Mouse (Mus musculus) kidney, embryonic 16.5 days (tissue): ENCODE results near the gene Birc5. TPM values are rescaled to one million over a fixed set of nuclear protein-coding genes. Genes with fewer than 3 reads are reported as not detected.

Source experiments
- ATAC-seq: fragments of 200-750 bp; cut with Nextera tagmentation; 2 replicates; pipeline ENCODE4 v1.8.0; 2017; ENCODE audit warnings: moderate TSS enrichment; ENCODE audit not compliant: low FRiP score, low TSS enrichment
- H3K27ac ChIP-seq: fragments of 300-500 bp; sonication (generic); 2 replicates; pipeline ENCODE4 v1.5.1; 2014; ENCODE audit warnings: low read length
- H3K27me3 ChIP-seq: fragments of 300-500 bp; sonication (generic); 2 replicates; pipeline ENCODE4 v1.6.1; 2014; ENCODE audit warnings: low read length, control low read depth, mixed read lengths; ENCODE audit not compliant: insufficient read depth
- H3K36me3 ChIP-seq: fragments of 300-500 bp; sonication (generic); 2 replicates; pipeline ENCODE4 v1.6.1; 2014; ENCODE audit warnings: low read length, control low read depth, mixed read lengths; ENCODE audit not compliant: insufficient read depth
- H3K4me1 ChIP-seq: fragments of 300-500 bp; sonication (generic); 2 replicates; pipeline ENCODE4 v1.6.1; 2014; ENCODE audit warnings: low read length, control low read depth, mixed read lengths; ENCODE audit not compliant: insufficient read depth
- H3K4me2 ChIP-seq: fragments of 300-500 bp; sonication (generic); replicated peaks from 2 replicates; pipeline ENCODE4 v1.6.1; 2014; ENCODE audit warnings: low read depth, low read length
- H3K4me3 ChIP-seq: fragments of 300-500 bp; sonication (generic); 2 replicates; pipeline ENCODE4 v1.5.1; 2014; ENCODE audit warnings: mild to moderate bottlenecking, low read length
- H3K9ac ChIP-seq: fragments of 300-500 bp; sonication (generic); replicated peaks from 2 replicates; pipeline ENCODE4 v1.6.1; 2014; ENCODE audit warnings: low read length
- H3K9me3 ChIP-seq: fragments of 300-500 bp; sonication (generic); 2 replicates; pipeline ENCODE4 v1.6.1; 2016; ENCODE audit warnings: low read length, control low read depth
- WGBS: fragments of 180-500 bp; shearing (Covaris S2); extraction: QIAGEN DNeasy Blood & Tissue Kit; methylation state at CpG from one replicate; pipeline ENCODE4 v1.1.7; 2014; 5-methylcytosine and 5-hydroxymethylcytosine counted together
- polyA plus RNA-seq: library from polyadenylated mRNA; unstranded; fragments of >200 nt; fragmentation: Nextera tagmentation; extraction: Ambion mirVana; gene quantifications from 2 replicates; pipeline ENCODE4 v1.2.1, GENCODE M21; 2015

Birc5 gene
- polyA plus RNA-seq, 1 experiment from 2014 or later: 284 TPM

- Histone ChIP-seq H3K4me2 (peak overlapping the region; percentile 90), H3K9ac (peak overlapping the region; percentile 89), H3K4me3 (peak overlapping the region; percentile 69), H3K9me3 (no peaks in the 10 kb centered on the region), H3K27ac (peak overlapping the region; percentile 97), H3K27me3 (no peaks in the 10 kb centered on the region), H3K36me3 (peaks cover 16% of the 10 kb centered on the region), H3K4me1 (peaks cover 34% of the 10 kb centered on the region)
- ATAC-seq: peak; percentile 80
- WGBS: 5% methylated on average over 19 of the region's 19 CpGs
These were observed 623 bp upstream of the Birc5 start for GRCm38 (mm10) chr11:117848271-117848984.

- Histone ChIP-seq H3K9ac (no peak overlapping the region), H3K4me3 (no peak overlapping the region), H3K27ac (no peak overlapping the region), H3K36me3 (peaks cover 51% of the 10 kb centered on the region), H3K4me2 (no peak overlapping the region), H3K4me1 (peaks cover 23% of the 10 kb centered on the region), H3K27me3 (no peaks in the 10 kb centered on the region), H3K9me3 (no peaks in the 10 kb centered on the region)
- 82% methylated on average over 3 of the region's 3 CpGs for WGBS
- ATAC-seq: no peak
These were observed 3.8 kb downstream of the Birc5 start for GRCm38 (mm10) chr11:117852875-117853274.

GRCm38 (mm10) chr11:117854241-117854640 is 5.2 kb downstream of the Birc5 start:
- no peaks in the 10 kb centered on the region for H3K9me3 ChIP-seq
- ATAC-seq: no peak

GRCm38 (mm10) chr11:117855360-117855759 is 6.3 kb downstream of the Birc5 start:
- Histone ChIP-seq H3K9ac (no peak overlapping the region), H3K27me3 (peaks cover 10% of the 10 kb centered on the region), H3K9me3 (no peaks in the 10 kb centered on the region), H3K36me3 (peaks cover 51% of the 10 kb centered on the region), H3K4me2 (no peak overlapping the region), H3K4me1 (peaks cover 15% of the 10 kb centered on the region), H3K4me3 (no peak overlapping the region), H3K27ac (no peak overlapping the region)
- WGBS: 85% methylated on average over 5 of the region's 5 CpGs
- ATAC-seq: no peak

More at GRCm38 (mm10) chr11:117854241-117854640, 5.2 kb downstream of the Birc5 start:
- Histone ChIP-seq H3K4me2 (no peak overlapping the region), H3K36me3 (peaks cover 51% of the 10 kb centered on the region), H3K27me3 (peaks cover under 1% of the 10 kb centered on the region; the same call in 1 of the 2 replicates), H3K9ac (no peak overlapping the region), H3K4me1 (peaks cover 17% of the 10 kb centered on the region), H3K27ac (no peak overlapping the region), H3K4me3 (no peak overlapping the region)
- 95% methylated on average over 9 of the region's 9 CpGs for WGBS

- no peak overlapping the region for H3K4me3 ChIP-seq
- H3K36me3 ChIP-seq: peaks cover 51% of the 10 kb centered on the region
- ATAC-seq: no peak
- no peaks in the 10 kb centered on the region for H3K9me3 ChIP-seq
- no peak overlapping the region for H3K4me2 ChIP-seq
- no peak overlapping the region for H3K9ac ChIP-seq
- peaks cover 14% of the 10 kb centered on the region for H3K4me1 ChIP-seq
- H3K27ac ChIP-seq: no peak overlapping the region
- WGBS: 25% methylated on average over 1 of the region's 1 CpGs
- H3K27me3 ChIP-seq: peaks cover 13% of the 10 kb centered on the region
These were observed 6.9 kb downstream of the Birc5 start for GRCm38 (mm10) chr11:117855975-117856374.

- WGBS: 90% methylated on average over 10 of the region's 10 CpGs
- H3K4me3 ChIP-seq: no peak overlapping the region
- H3K27ac ChIP-seq: no peak overlapping the region
- H3K9me3 ChIP-seq: no peaks in the 10 kb centered on the region
- no peak overlapping the region for H3K4me2 ChIP-seq
- H3K4me1 ChIP-seq: peaks cover 11% of the 10 kb centered on the region
- no peak overlapping the region for H3K9ac ChIP-seq
- no peak for ATAC-seq
- H3K27me3 ChIP-seq: peaks cover 18% of the 10 kb centered on the region
- peaks cover 44% of the 10 kb centered on the region for H3K36me3 ChIP-seq
These were observed 8.4 kb downstream of the Birc5 start for GRCm38 (mm10) chr11:117857462-117857861.

GRCm38 (mm10) chr11:117858392-117858791 is 9.3 kb downstream of the Birc5 start:
- peaks cover 11% of the 10 kb centered on the region for H3K4me1 ChIP-seq
- WGBS: 42% methylated on average over 3 of the region's 3 CpGs
- H3K4me3 ChIP-seq: no peak overlapping the region
- no peak for ATAC-seq
- H3K9ac ChIP-seq: no peak overlapping the region
- peaks cover 18% of the 10 kb centered on the region for H3K27me3 ChIP-seq
- peaks cover 35% of the 10 kb centered on the region for H3K36me3 ChIP-seq
- H3K27ac ChIP-seq: no peak overlapping the region
- H3K4me2 ChIP-seq: no peak overlapping the region
- H3K9me3 ChIP-seq: no peaks in the 10 kb centered on the region

GRCm38 (mm10) chr11:117860601-117861000 is 11.6 kb downstream of the Birc5 start, which contains the start of gene Tmem235:
Gene Tmem235 (plus strand): TSS chr11:117860752.
- Histone ChIP-seq H3K4me2 (peak within 1 kb of the TSS; percentile 40), H3K27me3 (peaks cover 18% of the 10 kb centered on the region), H3K4me3 (peak within 1 kb of the TSS; percentile 16; the same call in 1 of the 2 replicates), H3K27ac (no peak within 1 kb of the TSS), H3K36me3 (peaks cover 19% of the 10 kb centered on the region), H3K9ac (no peak within 1 kb of the TSS; the same call in 1 of the 2 replicates), H3K9me3 (no peaks in the 10 kb centered on the region), H3K4me1 (peaks cover 20% of the 10 kb centered on the region)
- 1% methylated on average over 23 of the region's 23 CpGs for whole genome bisulfite sequencing
- no peak; the same call in 1 of the 2 replicates for ATAC-seq

- peaks cover 29% of the 10 kb centered on the region for H3K4me1 ChIP-seq
- H3K36me3 ChIP-seq: no peaks in the 10 kb centered on the region
- H3K9me3 ChIP-seq: no peaks in the 10 kb centered on the region
- 38% methylated on average over 11 of the region's 11 CpGs for WGBS
- H3K9ac ChIP-seq: no peak overlapping the region
- peaks cover 18% of the 10 kb centered on the region for H3K27me3 ChIP-seq
- no peak overlapping the region for H3K4me3 ChIP-seq
- H3K4me2 ChIP-seq: no peak overlapping the region
- H3K27ac ChIP-seq: no peak overlapping the region
- ATAC-seq: no peak
These were observed 14.3 kb downstream of the Birc5 start for GRCm38 (mm10) chr11:117863174-117863856.

GRCm38 (mm10) chr11:117864805-117865204 is 15.8 kb downstream of the Birc5 start:
- Histone ChIP-seq H3K27ac (no peak overlapping the region), H3K36me3 (no peaks in the 10 kb centered on the region), H3K9me3 (no peaks in the 10 kb centered on the region), H3K4me3 (no peak overlapping the region), H3K4me1 (peaks cover 27% of the 10 kb centered on the region), H3K4me2 (no peak overlapping the region), H3K9ac (0 out of 2 replicates have a peak overlapping the region, but pooled peaks have one; percentile 15), H3K27me3 (peaks cover 13% of the 10 kb centered on the region)
- no peak for ATAC-seq
- WGBS: 70% methylated on average over 2 of the region's 2 CpGs
